Mouse (Mus musculus): Measurements from ENCODE around the gene Masp1.

Masp1 gene

GRCm38 (mm10) chr16:23457338-23457737 is 63.3 kb downstream of the Masp1 start:
- DNase-seq: no peak

- no peak for DNase-seq
These were observed 64.1 kb downstream of the Masp1 start for GRCm38 (mm10) chr16:23456534-23456933.

- DNase-seq: no peak
These were observed 66.2 kb downstream of the Masp1 start for GRCm38 (mm10) chr16:23454376-23454775.

- peak; percentile 43 to 49 for DNase-seq
These were observed 68.1 kb downstream of the Masp1 start for GRCm38 (mm10) chr16:23452476-23452875.

GRCm38 (mm10) chr16:23450816-23451215 is 69.8 kb downstream of the Masp1 start:
- no peak for DNase-seq

- no peak for DNase-seq
These were observed 70.7 kb downstream of the Masp1 start for GRCm38 (mm10) chr16:23449946-23450345.

GRCm38 (mm10) chr16:23444231-23444630 is 76.4 kb downstream of the Masp1 start:
- DNase-seq: no peak

GRCm38 (mm10) chr16:23437404-23438166 is 83.0 kb downstream of the Masp1 start:
- peak; percentile 29 to 33 for DNase-seq

- no peak for DNase-seq
These were observed 90.6 kb downstream of the Masp1 start for GRCm38 (mm10) chr16:23429991-23430390.

GRCm38 (mm10) chr16:23428647-23429319 is 91.8 kb downstream of the Masp1 start, which contains the start of gene Rtp1:
Rtp1 (plus strand) TSS chr16:23429133.
- no peak for DNase-seq

GRCm38 (mm10) chr16:23427701-23428100 is 92.9 kb downstream of the Masp1 start:
- no peak for DNase-seq

GRCm38 (mm10) chr16:23423825-23424224 is 96.8 kb downstream of the Masp1 start:
- no peak for DNase-seq

GRCm38 (mm10) chr16:23419565-23420085 is 101.0 kb downstream of the Masp1 start:
- DNase-seq: no peak

GRCm38 (mm10) chr16:23417456-23418240 is 103.0 kb downstream of the Masp1 start:
- DNase-seq: no peak

- DNase-seq: no peak
These were observed 103.8 kb downstream of the Masp1 start for GRCm38 (mm10) chr16:23416657-23417293.

GRCm38 (mm10) chr16:23416261-23416656 is 104.4 kb downstream of the Masp1 start:
- DNase-seq: no peak

- no peak for DNase-seq
These were observed 107.7 kb downstream of the Masp1 start for GRCm38 (mm10) chr16:23412930-23413329.

GRCm38 (mm10) chr16:23403008-23403755 is 117.4 kb downstream of the Masp1 start:
- peak; percentile 89 to 91 for DNase-seq

GRCm38 (mm10) chr16:23401959-23402358 is 118.7 kb downstream of the Masp1 start:
- no peak for DNase-seq

GRCm38 (mm10) chr16:23401463-23401862 is 119.2 kb downstream of the Masp1 start:
- no peak for DNase-seq
